Mouse (Mus musculus) adrenal gland, postnatal 36 days (tissue): ENCODE measurements around the gene Rdh14. TPM values are rescaled to one million over a fixed set of nuclear protein-coding genes. Genes with fewer than 3 reads are reported as not detected.
A peak's percentile ranks its signal among the peaks of the same experiment; 100 is the strongest.

Experiments
- DNase-seq, 2 experiments: peaks; one replicate each; pipeline ENCODE4 v3.0.0; 2021; ENCODE audit warnings: mixed read lengths in 1 of 2
- long read RNA-seq, 2 experiments: library from polyadenylated mRNA; stranded (forward); transcript quantifications; one replicate each; pipeline ENCODE4 v2.0.0; 2021; ENCODE audit warnings: borderline sequencing depth in 2 of 2
- total RNA-seq, 2 experiments: library from RNA; stranded (reverse); gene quantifications; 2 replicates each; pipeline ENCODE4 v1.2.3; 2021

The Rdh14 gene
- total RNA-seq, result 10 to 100 TPM; 32.5 to 44.2 TPM
- long read RNA-seq, experiment 1, transcript Rdh14-201 (2 exons, 1,480 nt), result major isoform, 91 of 96 reads
- long read RNA-seq, experiment 1, partial matches to known transcripts, result 0 of 96 reads
- long read RNA-seq, experiment 1, other reads (novel, unspliced or antisense), result 5 of 96 reads
- long read RNA-seq, experiment 2, transcript Rdh14-201 (2 exons, 1,480 nt), result major isoform, 25 of 27 reads
- long read RNA-seq, experiment 2, partial matches to known transcripts, result 1 of 27 reads
- long read RNA-seq, experiment 2, other reads (novel, unspliced or antisense), result 1 of 27 reads

GRCm38 (mm10) chr12:10390671-10391441 is at the start of gene Rdh14:
TSS of gene Rdh14 (plus strand) at chr12:10390772.
- DNase-seq, result peak; percentile 96

GRCm38 (mm10) chr12:10350706-10351105 is 39.9 kb upstream of the Rdh14 start:
- no peak for DNase-seq

GRCm38 (mm10) chr12:10357756-10358155 is 32.8 kb upstream of the Rdh14 start:
- no peak for DNase-seq

- DNase-seq, result no peak
Observed at GRCm38 (mm10) chr12:10369673-10370072, 20.9 kb upstream of the Rdh14 start, which contains the start of gene Nt5c1b. TSS of gene Nt5c1b (plus strand) at chr12:10369973.

GRCm38 (mm10) chr12:10400788-10401187 is 10.2 kb downstream of the Rdh14 start:
- no peak for DNase-seq

- no peak for DNase-seq
Observed at GRCm38 (mm10) chr12:10402421-10403115, 12.0 kb downstream of the Rdh14 start.

GRCm38 (mm10) chr12:10410511-10411179 is 20.1 kb downstream of the Rdh14 start:
- DNase-seq, result no peak

- no peak for DNase-seq
Observed at GRCm38 (mm10) chr12:10411453-10411852, 20.9 kb downstream of the Rdh14 start.

GRCm38 (mm10) chr12:10422347-10422746 is 31.8 kb downstream of the Rdh14 start:
- no peak for DNase-seq

GRCm38 (mm10) chr12:10425982-10426863 is 35.7 kb downstream of the Rdh14 start:
- DNase-seq, result no peak

GRCm38 (mm10) chr12:10430999-10431398 is 40.4 kb downstream of the Rdh14 start:
- no peak for DNase-seq

GRCm38 (mm10) chr12:10438054-10439001 is 47.8 kb downstream of the Rdh14 start:
- peak; percentile 84 to 87 for DNase-seq

GRCm38 (mm10) chr12:10439483-10440235 is 49.1 kb downstream of the Rdh14 start:
- no peak for DNase-seq

Other genes with a start within 250 kb of the Rdh14 start
- gene Nt5c1b, start 20.8 kb upstream of the Rdh14 start, total RNA-seq, result not detected